Mouse (Mus musculus) fat pad, adult 2 months (tissue): ENCODE measurements around the gene Klrb1c.
"Not testable (repeated sequence)": the region's sequence is repeated elsewhere in the genome, so short reads cannot be mapped to it uniquely, and the experiment has no call there.

Source experiments
- DNase-seq: peaks from one replicate; pipeline ENCODE4 v3.0.0-alpha.2; 2011; ENCODE audit warnings: low read depth, low spot score; ENCODE audit errors: extremely low read depth

Klrb1c gene

GRCm38 (mm10) chr6:128759221-128759950 is 29.6 kb downstream of the Klrb1c start:
- no peak for DNase-seq

GRCm38 (mm10) chr6:128755402-128755763 is 33.6 kb downstream of the Klrb1c start:
- not testable (repeated sequence) for DNase-seq

DNA sequence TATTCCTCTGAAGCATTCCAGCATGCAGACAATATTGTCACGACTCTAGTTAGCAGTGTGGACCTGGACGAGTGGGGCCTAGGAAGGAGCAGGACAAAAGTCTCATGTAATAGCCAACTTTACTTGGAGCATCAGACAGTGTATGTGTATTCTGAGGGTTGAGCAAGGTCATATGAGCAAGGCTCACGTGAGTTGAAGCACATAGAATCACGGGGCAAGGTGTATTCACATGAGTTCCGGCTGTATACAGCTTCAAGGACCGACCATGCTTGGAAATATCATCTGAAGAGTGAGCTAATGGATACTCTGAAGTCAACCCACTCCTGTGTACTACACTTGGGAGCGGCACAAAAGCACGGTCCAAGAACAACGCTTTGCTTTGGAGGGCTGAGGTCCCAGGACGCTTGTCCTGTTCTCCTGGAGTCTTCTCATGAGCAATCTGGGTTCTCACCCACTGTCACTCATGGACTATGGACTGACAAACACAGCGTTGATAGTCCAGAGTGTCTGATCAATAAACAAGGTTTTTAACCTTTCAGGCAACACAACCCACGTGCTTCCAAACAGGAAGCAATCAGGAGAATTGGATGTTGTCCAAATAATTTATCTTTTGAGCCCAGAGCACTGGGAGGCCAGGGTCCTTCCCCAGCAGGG is 34.1 kb downstream of the Klrb1c start:
- not testable (repeated sequence) for DNase-seq

DNA sequence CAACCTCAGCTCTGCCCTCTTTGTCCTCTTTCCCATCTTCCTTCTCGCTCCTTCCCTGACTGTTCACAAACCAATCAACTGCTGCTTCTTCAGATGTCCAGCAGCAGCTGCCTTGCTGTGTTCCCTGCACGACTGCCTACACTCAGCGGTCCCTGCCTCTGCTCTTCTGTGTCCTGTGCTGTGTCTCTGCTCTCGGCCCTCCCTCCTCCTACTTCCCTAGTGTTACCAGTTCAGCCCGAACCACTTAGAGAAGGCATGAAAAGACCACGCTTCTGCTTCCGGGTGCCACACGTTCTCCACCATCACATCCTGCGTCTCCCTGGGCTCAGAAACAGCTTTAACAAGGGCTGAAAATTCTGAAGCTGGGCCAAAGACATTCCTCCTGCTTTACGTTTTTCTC is 34.8 kb downstream of the Klrb1c start:
- not testable (repeated sequence) for DNase-seq

DNA sequence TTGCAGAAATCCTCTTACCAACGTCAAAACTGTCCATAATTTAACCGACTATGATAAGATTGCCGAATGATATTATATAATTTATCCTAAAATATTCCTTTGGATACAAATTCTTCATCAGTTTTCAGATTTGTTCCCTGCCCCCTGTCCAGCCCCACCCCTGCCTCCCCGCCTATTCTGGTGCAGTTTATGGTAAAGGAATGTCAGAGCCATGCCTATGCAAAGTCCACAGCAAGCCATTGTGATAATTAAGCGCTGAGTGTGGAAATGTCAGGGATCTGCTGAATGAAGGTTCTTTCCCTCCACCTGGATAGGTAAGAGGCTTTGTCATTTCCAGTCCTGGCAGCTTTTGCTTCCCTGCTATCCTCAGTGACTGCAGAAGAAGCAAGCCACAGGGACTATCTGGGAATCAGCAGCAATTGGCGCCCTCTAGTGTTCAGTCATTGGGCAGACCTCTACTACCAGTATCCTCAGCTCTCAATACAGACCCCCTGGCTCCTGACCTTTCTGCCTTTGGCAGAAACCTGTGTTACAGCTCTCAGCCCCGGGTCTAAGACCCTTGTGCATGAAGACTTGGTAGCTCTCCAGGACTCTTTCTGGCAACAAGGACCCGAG is 35.3 kb downstream of the Klrb1c start:
- not testable (repeated sequence) for DNase-seq

DNA sequence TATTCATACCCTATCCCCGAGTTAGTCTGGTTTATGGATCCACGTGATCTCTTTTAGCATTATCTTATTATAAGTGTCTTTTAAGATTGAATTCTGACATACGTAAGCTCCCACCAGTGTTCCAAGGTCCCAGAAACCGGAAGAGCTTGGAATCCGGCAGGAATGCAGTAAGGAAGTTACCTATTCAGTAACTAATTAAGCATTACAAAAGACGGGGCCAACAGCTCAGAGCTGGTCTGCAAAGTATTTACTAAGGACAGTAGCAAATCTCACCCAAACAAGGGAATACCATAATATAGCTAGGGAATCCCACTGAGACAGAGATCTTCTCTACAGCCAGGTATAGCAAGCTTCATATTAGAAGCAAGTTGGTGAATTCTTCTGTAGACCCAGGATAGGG is 42.0 kb downstream of the Klrb1c start:
- not testable (repeated sequence) for DNase-seq

DNA sequence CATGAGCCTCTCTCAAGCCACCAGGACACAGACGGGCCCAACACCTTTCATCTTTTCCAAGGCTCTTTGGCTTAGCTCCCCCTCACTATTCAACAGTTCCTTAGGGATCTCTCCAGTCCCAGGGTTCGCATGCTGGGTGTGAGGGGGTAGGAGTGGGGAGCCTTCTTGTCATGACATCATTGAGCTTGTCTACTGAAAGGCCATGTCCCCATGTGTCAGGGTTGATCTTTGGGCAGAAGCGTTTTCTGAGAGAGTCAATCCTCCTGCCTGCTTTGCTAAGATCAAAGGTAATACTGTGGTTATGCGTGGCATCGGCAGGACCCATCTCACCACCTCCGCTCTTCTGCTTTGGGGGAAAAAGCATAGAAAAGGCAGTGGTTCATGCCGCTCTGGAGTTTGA is 51.6 kb downstream of the Klrb1c start:
- no peak for DNase-seq

- no peak for DNase-seq
These were observed 52.9 kb downstream of the Klrb1c start for GRCm38 (mm10) chr6:128736100-128736499.

GRCm38 (mm10) chr6:128734896-128735295 is 54.1 kb downstream of the Klrb1c start:
- DNase-seq = no peak

DNA sequence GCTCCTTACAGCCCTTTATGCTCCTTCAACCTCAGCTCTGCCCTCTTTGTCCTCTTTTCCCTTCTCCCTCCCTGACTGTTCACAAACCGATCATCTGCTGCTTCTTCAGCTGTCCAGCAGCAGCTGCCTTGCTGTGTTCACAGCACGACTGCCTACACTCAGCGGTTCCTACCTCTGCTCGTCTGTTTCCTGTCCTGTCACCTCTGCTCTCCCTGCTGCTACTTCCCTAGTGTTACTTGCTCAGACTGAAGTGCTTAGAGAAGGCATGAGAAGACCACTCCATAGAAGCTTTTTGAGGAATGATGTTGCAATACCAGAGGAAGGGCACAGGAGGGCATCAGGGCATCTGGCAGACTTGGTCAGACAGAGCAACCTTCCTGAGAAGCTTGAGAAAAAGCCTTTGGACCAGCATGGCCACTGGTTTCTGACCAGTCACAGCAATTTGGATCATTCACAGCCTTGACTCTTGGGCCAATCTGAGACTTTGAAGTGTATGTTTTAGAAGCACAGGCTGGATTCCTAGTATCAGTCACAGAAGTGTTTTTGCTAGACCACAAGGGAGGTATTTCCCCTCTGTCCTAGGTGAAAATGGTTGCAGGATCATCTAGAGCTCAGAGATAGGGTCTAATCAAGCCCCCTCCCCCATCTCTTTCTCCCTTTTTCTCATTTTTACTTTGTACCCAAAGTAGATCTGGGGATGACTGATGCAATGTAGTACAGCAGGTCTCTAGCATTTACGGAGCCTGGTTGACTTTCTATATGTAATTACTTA is 54.9 kb downstream of the Klrb1c start:
- DNase-seq = no peak

DNA sequence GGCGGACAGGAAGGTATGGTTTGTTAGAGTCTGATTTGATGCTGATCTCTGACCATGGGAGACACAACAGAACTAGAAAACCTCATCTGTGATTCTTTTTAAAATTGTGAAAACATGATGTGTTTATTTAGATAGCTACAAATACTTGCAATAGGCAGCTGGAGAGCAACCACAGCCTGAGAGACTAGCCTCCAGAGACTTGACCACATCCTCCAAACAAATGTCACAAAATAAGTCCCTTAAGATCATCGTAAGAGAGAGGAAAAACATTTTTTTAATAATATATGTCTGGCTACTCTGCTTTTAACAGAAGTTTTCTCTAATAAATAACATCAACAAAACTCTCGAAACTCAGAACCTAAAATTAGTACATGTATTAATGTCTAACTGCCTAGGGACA is 57.0 kb downstream of the Klrb1c start:
- no peak for DNase-seq
